Mouse (Mus musculus) forebrain, embryonic 15.5 days (tissue): ENCODE results near the gene Abcd3. TPM values are rescaled to one million over a fixed set of nuclear protein-coding genes. Genes with fewer than 3 reads are reported as not detected.

Experiments
- ATAC-seq: fragments of 200-750 bp; cut with Nextera tagmentation; replicated peaks from 2 replicates; pipeline ENCODE4 v1.8.0; 2017; ENCODE audit warnings: mild to moderate bottlenecking, moderate TSS enrichment, moderate library complexity
- H3K27ac ChIP-seq: fragments of 300-500 bp; sonication (generic); replicated peaks from 2 replicates; pipeline ENCODE4 v1.5.1; 2015; ENCODE audit warnings: mild to moderate bottlenecking, inconsistent platforms
- H3K27me3 ChIP-seq: fragments of 300-500 bp; sonication (generic); 2 replicates; pipeline ENCODE4 v1.6.1; 2015; ENCODE audit warnings: inconsistent platforms
- H3K36me3 ChIP-seq: fragments of 300-500 bp; sonication (generic); 2 replicates; pipeline ENCODE4 v1.6.1; 2015; ENCODE audit warnings: mild to moderate bottlenecking, inconsistent platforms
- H3K4me1 ChIP-seq: fragments of 300-500 bp; sonication (generic); 2 replicates; pipeline ENCODE4 v1.6.1; 2015; ENCODE audit warnings: inconsistent platforms
- H3K4me2 ChIP-seq: fragments of 300-500 bp; sonication (generic); replicated peaks from 2 replicates; pipeline ENCODE4 v1.6.1; 2015; ENCODE audit warnings: mild to moderate bottlenecking, inconsistent platforms
- H3K4me3 ChIP-seq: fragments of 300-500 bp; sonication (generic); 2 replicates; pipeline ENCODE4 v1.5.1; 2015; ENCODE audit warnings: mild to moderate bottlenecking, inconsistent platforms
- H3K9ac ChIP-seq: fragments of 300-500 bp; sonication (generic); replicated peaks from 2 replicates; pipeline ENCODE4 v1.6.1; 2015; ENCODE audit warnings: mild to moderate bottlenecking, inconsistent platforms
- H3K9me3 ChIP-seq: fragments of 300-500 bp; sonication (generic); 2 replicates; pipeline ENCODE4 v1.6.1; 2016; ENCODE audit warnings: inconsistent platforms
- WGBS: fragments of 180-500 bp; shearing (Covaris S2); methylation state at CpG from one replicate; pipeline ENCODE4 v1.1.7; 2015; ENCODE audit warnings: mixed read lengths; 5-methylcytosine and 5-hydroxymethylcytosine counted together
- polyA plus RNA-seq: library from polyadenylated mRNA; unstranded; fragments of >200 nt; fragmentation: Nextera tagmentation; extraction: Ambion mirVana; gene quantifications from 2 replicates; pipeline ENCODE4 v1.2.1, GENCODE M21; 2015

Gene Abcd3
- polyA plus RNA-seq: 68.9 and 70.3 TPM in 2 replicates

DNA sequence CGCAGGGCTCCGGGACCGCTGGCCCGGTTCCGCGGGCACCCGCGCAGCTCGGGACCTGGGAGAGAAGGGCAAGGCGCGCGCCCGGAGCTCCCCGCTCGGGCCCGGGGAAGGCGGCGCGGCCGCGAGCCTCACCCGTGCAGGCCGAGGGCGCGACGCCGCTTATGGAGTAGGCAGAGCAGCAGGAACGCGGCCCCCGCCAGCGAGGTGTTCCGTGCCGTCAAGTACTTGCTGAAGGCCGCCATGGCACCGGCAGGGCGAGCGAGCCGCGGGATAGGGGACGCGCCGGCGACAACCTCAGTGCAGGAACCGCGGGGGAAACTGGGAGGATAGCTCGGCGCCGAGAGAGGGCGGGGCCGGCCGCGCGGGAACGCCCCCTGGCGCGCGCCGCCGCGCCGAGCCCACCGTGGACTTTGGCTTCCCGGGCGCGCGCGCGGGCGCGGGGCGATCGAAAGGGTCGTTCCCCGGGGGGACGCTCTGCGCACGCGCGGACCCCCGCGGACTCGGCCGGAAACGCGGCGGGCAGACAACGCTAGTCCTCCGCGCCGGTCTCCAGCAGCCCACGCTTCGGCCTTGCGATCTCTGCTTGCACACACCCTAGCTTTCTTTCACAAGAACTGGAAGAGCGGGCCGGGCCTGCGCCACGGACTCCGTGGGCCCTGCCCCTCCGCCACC is at the start of gene Abcd3:
Gene Abcd3 (minus strand): TSS at position 426 of the 672 bp plus-strand sequence.
- Histone ChIP-seq H3K9me3 (no peaks in the 10 kb centered on the region), H3K4me1 (peaks cover 26% of the 10 kb centered on the region), H3K4me3 (peak within 1 kb of the TSS; percentile 69), H3K27ac (peak within 1 kb of the TSS; percentile 97), H3K27me3 (no peaks in the 10 kb centered on the region), H3K9ac (peak within 1 kb of the TSS; percentile 80), H3K4me2 (peak within 1 kb of the TSS; percentile 72), H3K36me3 (no peaks in the 10 kb centered on the region)
- under 1% methylated on average over 97 of the region's 99 CpGs for WGBS
- peak; percentile 93 for ATAC-seq

DNA sequence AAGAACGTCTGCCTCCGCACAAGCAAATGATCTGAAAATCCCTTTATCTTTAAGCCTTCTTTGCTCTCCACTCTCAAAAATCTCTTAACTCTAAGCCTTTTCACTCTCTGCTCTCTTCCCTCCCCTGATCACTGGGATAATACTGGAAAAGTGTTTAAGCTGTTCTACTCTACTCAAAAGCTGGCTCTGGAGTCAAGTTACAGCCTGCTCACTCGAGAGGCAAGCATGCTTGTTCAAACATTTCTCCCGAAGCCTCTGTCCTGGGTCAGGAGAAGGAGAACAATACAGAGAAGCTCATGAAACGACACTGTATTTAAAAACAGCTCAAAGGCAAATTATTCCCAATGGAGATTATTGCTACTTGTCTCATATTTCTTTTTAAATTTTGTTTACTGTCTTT is 44.0 kb upstream of the Abcd3 start:
- H3K4me1 ChIP-seq: no peaks in the 10 kb centered on the region

DNA sequence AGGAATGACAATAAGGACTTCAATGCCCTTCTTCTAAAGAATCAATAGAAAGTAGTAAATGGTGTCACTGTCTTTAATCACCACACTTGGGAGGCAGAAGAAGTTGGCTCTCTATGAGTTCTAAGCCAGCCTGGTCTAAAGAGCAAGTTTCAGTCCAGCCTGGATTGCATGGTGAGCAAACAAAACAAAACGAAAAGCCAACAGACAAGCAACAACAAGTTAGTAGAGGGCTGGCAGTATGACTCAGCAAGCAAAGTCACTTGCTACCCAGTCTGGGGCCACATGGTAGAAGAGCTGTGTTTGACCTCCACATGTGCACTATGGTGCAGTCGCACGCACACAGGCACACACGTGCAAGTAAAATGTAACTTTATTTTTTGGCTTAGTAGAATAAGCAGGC is 41.0 kb upstream of the Abcd3 start:
- H3K4me3 ChIP-seq: no peak overlapping the region
- no peak overlapping the region for H3K27ac ChIP-seq
- 94% methylated on average over 4 of the region's 4 CpGs for WGBS
- H3K27me3 ChIP-seq: no peaks in the 10 kb centered on the region
- H3K4me1 ChIP-seq: no peaks in the 10 kb centered on the region
- no peaks in the 10 kb centered on the region for H3K36me3 ChIP-seq
- no peaks in the 10 kb centered on the region for H3K9me3 ChIP-seq
- no peak overlapping the region for H3K4me2 ChIP-seq
- no peak overlapping the region for H3K9ac ChIP-seq
- ATAC-seq: no peak

More for the DNA sequence above, 44.0 kb upstream of the Abcd3 start:
- no peaks in the 10 kb centered on the region for H3K27me3 ChIP-seq
- no peaks in the 10 kb centered on the region for H3K36me3 ChIP-seq
- no peak overlapping the region for H3K9ac ChIP-seq
- no peak overlapping the region for H3K4me3 ChIP-seq
- no peak overlapping the region for H3K27ac ChIP-seq
- H3K9me3 ChIP-seq: no peaks in the 10 kb centered on the region
- ATAC-seq: no peak
- 23% methylated on average over 5 of the region's 5 CpGs for WGBS
- H3K4me2 ChIP-seq: no peak overlapping the region

DNA sequence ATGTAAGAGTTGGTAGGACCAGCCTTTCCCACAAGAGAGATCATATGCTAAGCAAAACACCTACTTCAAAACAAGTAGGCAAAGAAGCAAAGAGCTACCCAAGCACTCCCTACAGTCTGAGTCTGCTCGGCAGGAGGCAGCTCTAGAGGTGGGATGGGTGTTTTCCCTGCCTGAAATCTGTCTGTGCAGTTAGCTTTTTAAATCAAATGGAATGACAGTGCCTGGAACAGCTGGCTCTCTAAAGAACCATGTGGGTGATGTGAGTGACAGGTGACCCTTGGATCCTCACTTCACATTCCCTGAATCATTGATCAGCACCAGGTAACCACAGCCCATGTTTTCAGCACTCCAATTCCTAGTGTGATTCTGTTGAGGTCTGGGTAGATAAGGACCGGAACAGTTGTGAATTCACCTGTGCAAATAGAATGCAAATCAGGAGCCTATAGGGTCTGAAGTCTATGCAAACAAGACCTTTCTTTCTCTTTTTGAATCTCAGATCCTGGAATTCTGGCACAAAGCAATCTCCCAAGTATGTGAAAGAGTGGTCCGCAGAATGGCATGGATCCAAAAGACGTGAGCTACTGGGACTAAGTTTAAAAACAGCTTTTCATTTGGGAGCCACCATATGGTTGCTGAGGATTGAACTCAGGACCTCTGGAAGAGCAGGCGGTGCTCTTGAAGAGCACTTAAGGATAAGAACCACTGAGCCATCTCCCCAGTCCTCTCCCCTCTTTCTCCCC is 38.8 kb upstream of the Abcd3 start:
- Histone ChIP-seq H3K36me3 (no peaks in the 10 kb centered on the region), H3K4me3 (no peak overlapping the region), H3K4me1 (no peaks in the 10 kb centered on the region), H3K27me3 (no peaks in the 10 kb centered on the region), H3K9ac (no peak overlapping the region), H3K9me3 (no peaks in the 10 kb centered on the region), H3K27ac (no peak overlapping the region), H3K4me2 (no peak overlapping the region)
- no peak for ATAC-seq
- 67% methylated on average over 5 of the region's 5 CpGs for WGBS

DNA sequence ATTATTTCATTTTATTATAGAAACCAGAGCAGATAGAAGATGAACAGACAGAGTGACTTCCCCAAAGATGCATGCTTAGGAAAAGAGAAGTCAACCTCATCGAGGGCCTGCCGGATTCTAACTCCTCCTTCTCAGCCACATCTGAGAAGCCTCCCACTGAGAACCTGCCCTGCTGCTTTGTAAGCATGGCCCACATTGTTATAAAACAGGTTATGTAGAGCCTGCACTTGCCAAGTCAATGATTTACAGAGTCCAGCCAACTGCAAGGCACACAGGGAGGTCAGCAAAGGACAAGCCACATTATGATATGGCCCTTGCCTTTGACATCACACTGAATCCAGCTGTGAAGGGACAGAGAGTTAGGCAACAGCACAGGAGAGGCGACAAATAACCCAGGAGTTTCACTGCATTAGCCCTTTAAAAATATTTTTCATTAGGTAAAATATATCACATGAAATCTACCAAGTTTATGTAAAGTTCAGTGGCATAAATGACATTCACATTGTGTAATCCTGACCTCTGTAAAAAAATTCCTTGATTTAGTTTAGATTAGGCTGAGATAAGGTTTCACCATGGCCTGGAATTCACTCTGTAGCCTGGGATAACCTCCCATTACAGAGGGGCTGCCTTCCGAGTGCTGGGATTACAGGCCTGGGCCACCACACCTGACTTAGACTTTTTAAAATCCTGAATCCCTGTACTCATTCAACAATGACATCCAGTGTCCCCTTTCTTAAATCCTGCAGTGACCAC is 37.1 kb upstream of the Abcd3 start:
- Histone ChIP-seq H3K4me2 (no peak overlapping the region), H3K9ac (no peak overlapping the region), H3K4me3 (no peak overlapping the region), H3K27ac (no peak overlapping the region), H3K27me3 (no peaks in the 10 kb centered on the region), H3K36me3 (no peaks in the 10 kb centered on the region), H3K4me1 (no peaks in the 10 kb centered on the region), H3K9me3 (no peaks in the 10 kb centered on the region)
- WGBS: 47% methylated on average over 4 of the region's 4 CpGs
- ATAC-seq: no peak

DNA sequence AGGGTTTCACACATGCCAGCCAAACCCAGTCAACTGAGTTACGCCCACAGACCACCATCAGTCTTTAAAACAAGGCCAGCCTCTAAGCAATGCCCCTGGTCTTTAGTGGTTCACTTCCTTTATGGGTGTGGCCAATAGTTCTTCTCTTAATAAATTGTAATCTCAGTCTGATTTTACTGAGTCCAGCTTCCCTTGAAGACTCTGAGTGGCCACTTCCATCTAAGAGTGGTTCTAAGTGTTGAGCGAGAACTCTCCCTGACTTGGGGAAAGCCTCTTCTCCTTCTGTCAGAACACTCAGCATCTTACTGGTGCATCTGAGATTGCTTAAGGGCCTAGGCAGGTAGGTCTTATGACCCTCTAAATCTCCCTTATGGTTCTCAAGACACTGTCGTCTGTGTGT is 35.9 kb upstream of the Abcd3 start:
- WGBS: 93% methylated on average over 3 of the region's 3 CpGs
- H3K27me3 ChIP-seq: no peaks in the 10 kb centered on the region
- no peaks in the 10 kb centered on the region for H3K4me1 ChIP-seq
- ATAC-seq: no peak
- H3K9me3 ChIP-seq: no peaks in the 10 kb centered on the region
- no peak overlapping the region for H3K4me2 ChIP-seq
- no peak overlapping the region for H3K27ac ChIP-seq
- H3K4me3 ChIP-seq: no peak overlapping the region
- H3K9ac ChIP-seq: no peak overlapping the region
- no peaks in the 10 kb centered on the region for H3K36me3 ChIP-seq

DNA sequence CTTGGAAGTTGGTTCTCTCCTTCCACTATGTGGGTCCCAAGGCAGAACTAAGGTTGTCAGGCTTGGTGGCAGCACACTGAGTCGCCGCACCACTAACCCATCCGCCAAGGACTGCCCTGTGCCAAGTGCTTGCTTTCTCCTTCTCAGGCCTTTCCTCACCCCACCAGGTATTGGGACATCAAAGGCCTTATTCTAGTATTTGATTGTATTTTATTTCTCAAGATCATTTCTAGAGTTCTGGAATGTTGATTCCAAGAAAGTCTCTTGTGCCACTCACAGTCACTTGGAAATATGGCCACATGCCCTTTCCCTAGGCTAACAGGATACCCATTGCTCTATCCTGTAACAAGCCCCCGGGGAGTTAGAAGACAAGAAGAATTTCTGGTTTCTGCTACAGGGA is 35.3 kb upstream of the Abcd3 start:
- H3K4me2 ChIP-seq: no peak overlapping the region
- no peaks in the 10 kb centered on the region for H3K27me3 ChIP-seq
- no peaks in the 10 kb centered on the region for H3K4me1 ChIP-seq
- WGBS: 98% methylated on average over 4 of the region's 4 CpGs
- H3K27ac ChIP-seq: no peak overlapping the region
- H3K4me3 ChIP-seq: no peak overlapping the region
- H3K9ac ChIP-seq: no peak overlapping the region
- no peak for ATAC-seq
- H3K9me3 ChIP-seq: no peaks in the 10 kb centered on the region
- H3K36me3 ChIP-seq: no peaks in the 10 kb centered on the region

DNA sequence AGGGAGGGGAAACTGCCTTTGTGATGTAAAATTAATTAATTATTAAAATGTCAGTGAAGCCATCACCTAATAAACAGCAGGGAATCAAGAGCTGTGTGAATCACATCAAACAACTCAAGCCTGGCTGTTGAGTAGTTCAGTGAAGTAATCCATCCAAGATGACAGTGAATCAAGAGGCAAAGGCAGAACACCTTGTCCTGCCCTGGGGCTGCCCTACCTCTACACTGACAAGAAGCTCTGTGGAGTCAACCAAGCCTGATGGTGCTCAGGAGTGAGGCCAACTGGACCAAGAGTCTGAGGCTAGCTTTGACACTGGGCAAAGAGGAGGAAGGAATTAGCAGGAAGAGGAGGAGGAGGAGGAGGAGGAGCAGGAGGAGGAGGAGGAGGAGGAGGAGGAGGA is 32.2 kb upstream of the Abcd3 start:
- no peak overlapping the region for H3K9ac ChIP-seq
- H3K27me3 ChIP-seq: no peaks in the 10 kb centered on the region
- no peaks in the 10 kb centered on the region for H3K9me3 ChIP-seq
- no peak overlapping the region for H3K27ac ChIP-seq
- no peak overlapping the region for H3K4me3 ChIP-seq
- no peaks in the 10 kb centered on the region for H3K36me3 ChIP-seq
- H3K4me2 ChIP-seq: no peak overlapping the region
- no peak for ATAC-seq
- no peaks in the 10 kb centered on the region for H3K4me1 ChIP-seq

DNA sequence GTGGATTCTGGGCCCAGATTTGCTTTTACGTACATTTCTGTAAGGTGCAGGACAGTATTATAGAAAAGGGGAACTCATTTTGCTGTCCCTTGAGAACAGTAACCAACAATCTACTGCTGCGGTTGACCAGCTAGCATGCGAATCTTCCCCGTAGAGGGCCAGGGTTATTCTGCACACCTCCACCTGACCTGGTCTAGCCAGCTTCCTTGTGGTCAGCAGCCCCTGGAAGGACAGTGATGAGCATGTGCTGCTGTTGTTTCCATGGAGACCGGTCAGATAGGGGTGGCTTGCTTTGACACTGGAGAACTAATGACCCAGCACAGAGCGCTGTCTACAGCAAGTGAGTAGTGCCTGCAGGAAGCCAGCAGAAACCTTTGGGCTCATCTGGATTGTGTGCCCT is 29.6 kb upstream of the Abcd3 start:
- Histone ChIP-seq H3K9me3 (no peaks in the 10 kb centered on the region), H3K9ac (no peak overlapping the region), H3K4me2 (no peak overlapping the region), H3K4me1 (no peaks in the 10 kb centered on the region), H3K36me3 (no peaks in the 10 kb centered on the region), H3K4me3 (no peak overlapping the region), H3K27ac (no peak overlapping the region), H3K27me3 (no peaks in the 10 kb centered on the region)
- WGBS: 95% methylated on average over 6 of the region's 6 CpGs
- no peak for ATAC-seq

DNA sequence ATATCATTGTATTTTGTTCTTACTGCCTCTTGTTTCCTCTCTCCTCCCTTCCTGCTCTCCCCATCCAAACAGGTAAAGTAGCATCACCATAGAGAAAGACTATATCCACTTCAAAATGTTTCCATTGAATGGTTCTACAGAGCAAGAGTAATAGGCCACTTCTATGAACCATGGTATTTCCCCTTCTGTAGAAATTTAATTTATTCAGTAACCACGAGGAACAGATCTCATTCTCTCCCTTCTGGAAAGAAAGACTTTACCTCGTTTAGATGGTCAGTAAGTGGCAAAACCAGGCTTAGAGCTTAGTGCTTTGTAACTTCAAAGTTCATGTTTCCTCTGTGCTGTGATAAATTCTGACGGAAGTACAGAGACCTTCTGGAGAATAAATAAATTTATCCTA is 28.9 kb upstream of the Abcd3 start:
- H3K4me1 ChIP-seq: no peaks in the 10 kb centered on the region
- H3K4me2 ChIP-seq: no peak overlapping the region
- H3K9me3 ChIP-seq: no peaks in the 10 kb centered on the region
- no peak overlapping the region for H3K4me3 ChIP-seq
- 51% methylated on average over 3 of the region's 3 CpGs for WGBS
- no peaks in the 10 kb centered on the region for H3K36me3 ChIP-seq
- no peaks in the 10 kb centered on the region for H3K27me3 ChIP-seq
- H3K27ac ChIP-seq: no peak overlapping the region
- no peak for ATAC-seq
- H3K9ac ChIP-seq: no peak overlapping the region

DNA sequence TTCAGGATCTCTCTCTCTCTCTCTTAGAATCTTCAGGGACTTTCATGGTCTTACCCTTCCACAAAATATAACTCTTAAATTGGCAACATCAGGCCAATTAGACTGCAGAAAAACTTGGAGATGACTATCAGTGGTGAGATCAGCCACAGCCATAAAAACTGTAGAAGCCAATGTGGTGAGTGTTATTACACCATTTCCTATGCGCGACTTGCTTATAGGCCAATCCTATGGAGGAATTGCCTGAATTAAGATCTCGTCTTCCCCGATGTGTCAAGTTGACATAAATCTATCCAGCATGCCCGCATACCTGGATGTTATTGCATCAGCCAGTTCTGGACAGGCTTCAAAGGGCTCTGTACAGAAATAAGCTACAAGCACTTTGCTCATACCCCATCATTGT is 28.2 kb upstream of the Abcd3 start:
- no peak overlapping the region for H3K4me2 ChIP-seq
- no peak overlapping the region for H3K27ac ChIP-seq
- H3K9me3 ChIP-seq: no peaks in the 10 kb centered on the region
- no peak overlapping the region for H3K9ac ChIP-seq
- H3K4me1 ChIP-seq: no peaks in the 10 kb centered on the region
- H3K36me3 ChIP-seq: no peaks in the 10 kb centered on the region
- no peak for ATAC-seq
- 93% methylated on average over 5 of the region's 5 CpGs for WGBS
- no peaks in the 10 kb centered on the region for H3K27me3 ChIP-seq
- H3K4me3 ChIP-seq: no peak overlapping the region

DNA sequence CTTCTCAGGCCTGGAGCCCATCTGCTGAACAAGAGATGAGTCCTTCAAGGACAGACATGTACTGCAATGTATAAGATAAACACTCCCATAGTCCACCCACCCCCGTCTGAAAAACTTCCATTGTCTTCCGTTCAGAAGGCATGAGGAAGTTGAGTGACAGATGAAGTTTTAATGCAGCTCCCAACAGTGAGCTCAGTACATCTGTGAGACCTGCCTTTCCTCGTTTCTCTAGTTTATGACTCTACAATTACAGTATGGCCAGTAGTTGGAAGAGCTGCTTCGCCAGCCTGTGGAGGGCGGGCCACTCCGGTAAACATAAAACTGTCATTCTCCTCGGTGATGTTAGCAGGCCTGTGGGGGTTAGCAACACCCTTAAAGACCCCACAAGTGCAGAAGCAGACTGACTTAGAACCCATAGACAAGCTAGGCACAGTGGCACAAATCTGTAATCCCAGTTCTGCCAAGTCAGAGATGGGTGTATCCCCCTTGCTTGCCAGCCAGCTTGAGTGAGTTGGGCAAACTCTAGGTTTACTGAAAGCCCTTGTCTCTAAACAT is 27.3 kb upstream of the Abcd3 start:
- Histone ChIP-seq H3K4me3 (no peak overlapping the region), H3K36me3 (no peaks in the 10 kb centered on the region), H3K9me3 (no peaks in the 10 kb centered on the region), H3K4me2 (no peak overlapping the region), H3K27ac (no peak overlapping the region), H3K9ac (no peak overlapping the region), H3K27me3 (no peaks in the 10 kb centered on the region), H3K4me1 (no peaks in the 10 kb centered on the region)
- WGBS: 80% methylated on average over 7 of the region's 7 CpGs
- no peak for ATAC-seq
